Mouse (Mus musculus) limb, embryonic 14.5 days (tissue): ENCODE measurements around the gene Elf3. TPM values are rescaled to one million over a fixed set of nuclear protein-coding genes. Genes with fewer than 3 reads are reported as not detected.

Experiments used
- ATAC-seq: fragments of 200-750 bp; cut with Nextera tagmentation; 2 replicates; pipeline ENCODE4 v1.8.0; 2017; ENCODE audit warnings: low read depth, moderate number of reproducible peaks, moderate TSS enrichment; ENCODE audit not compliant: low FRiP score
- DNase-seq: peaks from one replicate; pipeline ENCODE4 v3.0.0-alpha.2; 2015; ENCODE audit warnings: low spot score
- H3K27ac ChIP-seq: fragments of 300-500 bp; sonication (generic); replicated peaks from 2 replicates; pipeline ENCODE4 v1.5.1; 2014; ENCODE audit warnings: low read depth, mild to moderate bottlenecking, low read length, moderate library complexity, mixed read lengths
- H3K27me3 ChIP-seq: fragments of 300-500 bp; sonication (generic); 2 replicates; pipeline ENCODE4 v1.6.1; 2014; ENCODE audit warnings: low read length, mixed read lengths; ENCODE audit not compliant: control insufficient read depth, insufficient read depth
- H3K36me3 ChIP-seq: fragments of 300-500 bp; sonication (generic); 2 replicates; pipeline ENCODE4 v1.6.1; 2014; ENCODE audit warnings: mild to moderate bottlenecking, low read length, moderate library complexity, mixed read lengths; ENCODE audit not compliant: control insufficient read depth, insufficient read depth
- H3K4me1 ChIP-seq: fragments of 300-500 bp; sonication (generic); 2 replicates; pipeline ENCODE4 v1.6.1; 2014; ENCODE audit warnings: antibody characterized with exemption, low read length, mixed read lengths; ENCODE audit not compliant: control insufficient read depth, insufficient read depth
- H3K4me2 ChIP-seq: fragments of 300-500 bp; sonication (generic); replicated peaks from 2 replicates; pipeline ENCODE4 v1.6.1; 2014; ENCODE audit warnings: low read depth, mild to moderate bottlenecking, low read length, moderate library complexity; ENCODE audit not compliant: severe bottlenecking
- H3K4me3 ChIP-seq: fragments of 300-500 bp; sonication (generic); replicated peaks from 2 replicates; pipeline ENCODE4 v1.5.1; 2014; ENCODE audit warnings: low read length
- H3K9ac ChIP-seq: fragments of 300-500 bp; sonication (generic); 2 replicates; pipeline ENCODE4 v1.6.1; 2014; ENCODE audit warnings: mild to moderate bottlenecking, low read depth, low read length, moderate library complexity; ENCODE audit not compliant: severe bottlenecking
- H3K9me3 ChIP-seq: fragments of 300-500 bp; sonication (generic); 2 replicates; pipeline ENCODE4 v1.6.1; 2016; ENCODE audit warnings: low read length; ENCODE audit not compliant: control insufficient read depth
- POLR2A ChIP-seq: fragments of 200-500 bp; IDR thresholded peaks from 2 replicates; pipeline ENCODE4 v1.8.0; 2012; ENCODE audit warnings: inconsistent platforms, mild to moderate bottlenecking, moderate library complexity, borderline replicate concordance; ENCODE audit not compliant: insufficient read depth, insufficient read length; ENCODE audit errors: extremely low read depth
- WGBS: fragments of 180-500 bp; shearing (Covaris S2); extraction: QIAGEN DNeasy Blood & Tissue Kit; methylation state at CpG from one replicate; pipeline ENCODE4 v1.1.7; 2014; 5-methylcytosine and 5-hydroxymethylcytosine counted together
- polyA plus RNA-seq, 2 experiments: library from polyadenylated mRNA; depleted of rRNA in 1 of 2; stranded (reverse) in 1 of 2; unstranded in 1 of 2; fragments of >200 nt; fragmentation: Nextera tagmentation in 1 of 2; extraction: Ambion mirVana in 1 of 2; gene quantifications; 2 replicates each; pipeline versions ENCODE4 v1.2.1 to v1.2.3; 2012 to 2014

Elf3 gene
- polyA plus RNA-seq, 2 experiments = 2.8 to 6.4 TPM

GRCm38 (mm10) chr1:135282536-135283286 lies 24.3 kb upstream of the Elf3 start:
- DNase-seq = no peak
- Histone ChIP-seq H3K4me1 (peaks cover 6% of the 10 kb centered on the region), H3K9me3 (no peaks in the 10 kb centered on the region), H3K36me3 (peaks cover 10% of the 10 kb centered on the region), H3K4me3 (peak overlapping the region; percentile 88), H3K4me2 (peak overlapping the region; percentile 60), H3K9ac (peak overlapping the region; percentile 94), H3K27me3 (no peaks in the 10 kb centered on the region), H3K27ac (peak overlapping the region; percentile 83; the same call in 1 of the 2 replicates)
- no peak for TF ChIP-seq POLR2A
- 35% methylated on average over 13 of the region's 13 CpGs for WGBS
- no peak for ATAC-seq

GRCm38 (mm10) chr1:135281841-135282240 lies 23.5 kb upstream of the Elf3 start:
- Histone ChIP-seq H3K4me2 (no peak overlapping the region), H3K4me1 (peaks cover 6% of the 10 kb centered on the region), H3K36me3 (peaks cover 19% of the 10 kb centered on the region), H3K27ac (no peak overlapping the region), H3K9ac (no peak overlapping the region), H3K9me3 (no peaks in the 10 kb centered on the region), H3K4me3 (no peak overlapping the region), H3K27me3 (no peaks in the 10 kb centered on the region)
- DNase-seq (no peak), ATAC-seq (no peak)
- 95% methylated on average over 17 of the region's 17 CpGs for WGBS
- no peak for TF ChIP-seq POLR2A

GRCm38 (mm10) chr1:135280646-135281045 lies 22.3 kb upstream of the Elf3 start:
- Histone ChIP-seq H3K4me2 (no peak overlapping the region), H3K4me1 (peaks cover 6% of the 10 kb centered on the region), H3K36me3 (peaks cover 29% of the 10 kb centered on the region), H3K27ac (no peak overlapping the region), H3K9ac (no peak overlapping the region), H3K9me3 (no peaks in the 10 kb centered on the region), H3K27me3 (no peaks in the 10 kb centered on the region), H3K4me3 (no peak overlapping the region)
- DNase-seq (no peak), ATAC-seq (no peak)
- no peak for TF ChIP-seq POLR2A
- WGBS = 48% methylated on average over 9 of the region's 9 CpGs

GRCm38 (mm10) chr1:135271371-135271770 lies 13.0 kb upstream of the Elf3 start:
- WGBS = 85% methylated on average over 9 of the region's 9 CpGs
- no peak for TF ChIP-seq POLR2A
- no peak for ATAC-seq
- Histone ChIP-seq H3K27me3 (no peaks in the 10 kb centered on the region), H3K4me3 (no peak overlapping the region), H3K9me3 (no peaks in the 10 kb centered on the region), H3K9ac (no peak overlapping the region), H3K4me2 (no peak overlapping the region), H3K36me3 (peaks cover 65% of the 10 kb centered on the region), H3K4me1 (no peaks in the 10 kb centered on the region), H3K27ac (no peak overlapping the region)
- DNase-seq = no peak

- ATAC-seq (no peak), DNase-seq (no peak)
- H3K9ac ChIP-seq = no peak overlapping the region
- H3K4me3 ChIP-seq = no peak overlapping the region
- H3K27me3 ChIP-seq = no peaks in the 10 kb centered on the region
- 77% methylated on average over 10 of the region's 10 CpGs for WGBS
- H3K4me2 ChIP-seq = no peak overlapping the region
- H3K4me1 ChIP-seq = no peaks in the 10 kb centered on the region
- no peak for TF ChIP-seq POLR2A
- peaks cover 80% of the 10 kb centered on the region for H3K36me3 ChIP-seq
- no peak overlapping the region for H3K27ac ChIP-seq
- H3K9me3 ChIP-seq = no peaks in the 10 kb centered on the region
Measured at GRCm38 (mm10) chr1:135267663-135268446, 9.5 kb upstream of the Elf3 start.
